Mouse (Mus musculus) spleen, adult 2 months (tissue): ENCODE measurements around the gene Nup98. TPM values are rescaled to one million over a fixed set of nuclear protein-coding genes. Genes with fewer than 3 reads are reported as not detected.

ENCODE experiments used
- DNase-seq, 2 experiments: peaks; one replicate each; pipeline versions ENCODE4 v3.0.0 to v3.0.0-alpha.2; 2012 to 2021; ENCODE audit warnings: low spot score in 2 of 2, low read depth in 1 of 2
- H3K27ac ChIP-seq: fragments of 200-500 bp; 2 replicates; pipeline ENCODE4 v1.5.1; 2012; ENCODE audit warnings: low read length, inconsistent platforms; ENCODE audit not compliant: insufficient read depth
- H3K27me3 ChIP-seq: fragments of 200-500 bp; 2 replicates; pipeline ENCODE4 v1.6.1; 2012; ENCODE audit warnings: mild to moderate bottlenecking, moderate library complexity, low read length, inconsistent platforms; ENCODE audit not compliant: control insufficient read depth, insufficient read depth
- H3K36me3 ChIP-seq: fragments of 200-500 bp; 2 replicates; pipeline ENCODE4 v1.6.1; 2012; ENCODE audit warnings: mild to moderate bottlenecking, low read length, inconsistent platforms; ENCODE audit not compliant: control insufficient read depth, insufficient read depth
- H3K4me1 ChIP-seq: fragments of 200-500 bp; 2 replicates; pipeline ENCODE4 v1.6.1; 2011; ENCODE audit warnings: inconsistent platforms; ENCODE audit not compliant: control insufficient read depth, insufficient read depth, insufficient read length
- H3K4me3 ChIP-seq: fragments of 200-500 bp; 2 replicates; pipeline ENCODE4 v1.5.1; 2011; ENCODE audit warnings: mild to moderate bottlenecking, inconsistent platforms; ENCODE audit not compliant: insufficient read depth, insufficient read length; ENCODE audit errors: extremely low read depth
- CTCF ChIP-seq: fragments of 200-500 bp; IDR thresholded peaks from 2 replicates; pipeline ENCODE4 v1.5.1; 2011; ENCODE audit warnings: mild to moderate bottlenecking, inconsistent platforms; ENCODE audit not compliant: insufficient read depth, insufficient read length, insufficient replicate concordance; ENCODE audit errors: extremely low read depth
- POLR2A ChIP-seq: fragments of 200-500 bp; IDR thresholded peaks from 2 replicates; pipeline ENCODE4 v1.6.1; 2011; ENCODE audit warnings: low read depth, low read length, inconsistent platforms
- WGBS: fragments of 180-500 bp; shearing (Covaris S2); methylation state at CpG from one replicate; pipeline ENCODE4 v1.1.7; 2018; 5-methylcytosine and 5-hydroxymethylcytosine counted together
- polyA plus RNA-seq: library from polyadenylated mRNA; depleted of rRNA; stranded (reverse); fragments of >200 nt; gene quantifications from 2 replicates; pipeline ENCODE4 v1.2.3, GENCODE M21; 2012

Nup98 gene
- polyA plus RNA-seq, 1 experiment: 11.5 TPM

DNA sequence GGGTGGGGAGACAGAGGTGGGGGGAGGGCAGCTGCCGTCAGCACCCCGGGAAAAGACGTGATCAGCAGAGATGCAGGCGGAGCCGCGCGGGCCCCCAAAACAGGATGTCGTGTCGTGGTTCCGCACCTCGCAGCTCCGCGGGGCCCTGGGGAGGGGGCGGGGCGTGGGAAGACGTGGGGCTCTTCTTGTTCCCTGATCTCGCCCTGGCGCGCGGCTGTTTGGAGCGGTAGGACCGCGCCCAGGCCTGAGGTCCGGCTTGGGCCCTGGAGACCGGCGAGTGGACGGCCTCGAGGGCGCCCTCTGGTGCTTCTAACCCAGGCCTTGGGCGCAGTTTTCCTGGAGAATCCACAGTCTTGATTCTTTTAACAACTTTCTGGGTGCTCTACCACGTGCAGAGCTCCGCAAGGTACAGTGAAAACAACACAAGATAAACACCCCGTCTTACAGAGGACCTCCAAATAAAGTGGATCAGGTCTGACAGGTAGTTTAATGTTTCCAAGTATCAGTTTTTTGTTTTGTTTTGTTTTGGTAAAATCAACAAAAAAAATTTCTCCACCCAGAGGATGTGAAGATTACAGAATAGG, 40.7 kb upstream of the Nup98 start:
- peak overlapping the region; percentile 100 for H3K27ac ChIP-seq
- under 1% methylated on average over 32 of the region's 33 CpGs for WGBS
- H3K4me3 ChIP-seq: peak overlapping the region; percentile 88
- H3K27me3 ChIP-seq: no peaks in the 10 kb centered on the region
- H3K36me3 ChIP-seq: no peaks in the 10 kb centered on the region
- peak; percentile 14; the same call in 1 of the 2 replicates for TF ChIP-seq POLR2A
- TF ChIP-seq CTCF: peak; percentile 22; the same call in 1 of the 2 replicates
- peaks cover 30% of the 10 kb centered on the region for H3K4me1 ChIP-seq
- peak; percentile 84 to 94 for DNase-seq

DNA sequence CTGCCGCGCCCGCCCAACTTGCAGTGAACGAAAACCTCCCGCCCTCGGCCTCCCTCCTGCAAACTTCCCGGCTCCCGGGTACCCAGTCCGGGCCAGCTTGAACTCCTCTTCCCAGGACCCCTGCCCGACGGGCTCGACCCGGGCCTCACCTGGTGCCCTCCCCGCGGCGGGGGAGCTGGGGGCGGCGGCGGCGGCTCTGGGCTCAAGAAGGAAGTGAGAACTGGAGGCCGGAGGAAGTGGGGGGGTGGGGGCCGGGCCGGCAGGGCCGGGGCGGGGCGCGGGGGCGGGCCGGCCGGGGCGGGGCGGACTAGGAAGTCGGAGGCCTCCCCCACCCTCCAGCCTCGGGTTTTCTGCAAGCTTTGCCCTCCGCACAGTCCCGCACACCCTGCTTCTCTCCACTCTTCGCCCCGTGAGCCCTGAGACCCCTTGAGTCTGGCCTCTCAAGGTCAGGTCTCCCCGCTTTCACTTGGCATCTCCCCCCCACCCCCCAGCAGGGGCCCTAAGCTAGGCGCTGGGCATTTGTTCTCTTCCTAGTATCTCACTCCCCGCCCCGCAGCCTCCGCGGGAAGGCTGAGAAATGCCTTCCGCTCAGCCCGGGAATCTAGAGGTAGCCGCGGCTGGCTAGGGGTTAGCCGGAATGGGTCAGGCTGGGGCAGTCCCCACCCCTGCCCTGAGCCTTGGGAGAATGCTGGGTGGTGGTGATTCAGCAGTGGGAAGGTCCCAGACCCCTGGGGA, 40.1 kb upstream of the Nup98 start:
- Histone ChIP-seq H3K27ac (peak overlapping the region; percentile 100), H3K4me1 (peaks cover 36% of the 10 kb centered on the region), H3K4me3 (peak overlapping the region; percentile 88), H3K36me3 (no peaks in the 10 kb centered on the region), H3K27me3 (no peaks in the 10 kb centered on the region)
- peak; percentile 66 to 83 for DNase-seq
- WGBS: 2% methylated on average over 35 of the region's 49 CpGs
- TF ChIP-seq CTCF (no peak), POLR2A (peak; percentile 87)

DNA sequence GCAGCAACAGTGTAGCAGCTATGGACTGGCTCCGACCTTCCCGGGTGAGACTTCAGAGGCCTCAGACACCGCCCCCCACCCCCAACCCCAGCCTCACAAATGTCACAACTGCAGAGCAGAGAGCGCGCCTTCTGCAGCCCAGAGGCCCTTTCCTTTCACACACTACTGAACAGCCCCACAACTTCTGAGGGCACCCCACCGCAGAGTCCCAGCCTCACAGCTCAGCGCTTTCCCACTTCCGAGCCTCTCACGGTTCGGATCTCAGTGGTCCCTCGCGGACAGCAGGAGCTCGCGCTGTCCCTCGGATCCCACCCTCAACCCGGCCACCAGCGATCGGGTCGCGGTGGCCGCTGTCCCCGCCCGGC, 39.5 kb upstream of the Nup98 start:
- H3K4me1 ChIP-seq: peaks cover 42% of the 10 kb centered on the region
- under 1% methylated on average over 23 of the region's 23 CpGs for WGBS
- no peaks in the 10 kb centered on the region for H3K36me3 ChIP-seq
- H3K4me3 ChIP-seq: peak overlapping the region; percentile 85
- TF ChIP-seq CTCF (no peak), POLR2A (no peak)
- DNase-seq: peak; percentile 38 to 67
- H3K27ac ChIP-seq: peak overlapping the region; percentile 97
- H3K27me3 ChIP-seq: no peaks in the 10 kb centered on the region

DNA sequence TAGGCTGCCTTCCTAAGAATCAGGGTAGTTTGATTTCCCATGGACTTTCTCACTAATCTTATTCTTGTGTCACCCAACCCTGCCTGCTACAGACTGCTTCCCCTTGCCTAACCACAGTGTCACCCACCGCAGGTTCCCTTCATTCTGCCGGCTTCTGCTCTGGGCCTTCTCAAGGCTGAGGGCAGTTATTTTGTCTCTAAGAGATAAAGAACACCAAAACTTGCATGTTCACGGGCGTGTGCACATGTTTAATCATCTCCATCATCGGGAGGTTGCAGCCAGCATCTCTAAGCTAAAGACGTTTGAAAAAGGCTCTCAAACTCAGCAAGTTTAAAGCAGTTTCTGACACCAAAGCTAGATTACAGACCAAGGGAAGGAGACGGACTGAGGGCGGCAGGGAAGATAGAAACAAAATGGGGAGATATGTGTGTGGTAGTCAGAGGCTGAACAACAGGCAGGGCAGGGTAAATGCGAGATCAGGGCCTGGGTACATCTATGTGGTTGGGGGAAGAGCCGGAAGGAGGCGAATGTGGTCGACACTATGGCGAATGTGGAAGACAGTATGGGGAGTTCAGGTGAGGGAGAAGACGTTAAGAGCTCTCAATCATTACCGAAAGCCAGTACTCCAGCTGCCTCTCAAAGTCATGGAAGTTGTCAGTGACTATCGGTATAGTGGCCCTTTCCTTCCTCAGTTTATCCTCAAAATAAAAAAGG, 38.9 kb upstream of the Nup98 start:
- WGBS: under 1% methylated on average over 16 of the region's 16 CpGs
- H3K4me1 ChIP-seq: peaks cover 48% of the 10 kb centered on the region
- H3K36me3 ChIP-seq: no peaks in the 10 kb centered on the region
- peak overlapping the region; percentile 85 for H3K4me3 ChIP-seq
- no peaks in the 10 kb centered on the region for H3K27me3 ChIP-seq
- peak overlapping the region; percentile 97 for H3K27ac ChIP-seq
- peak; percentile 21 to 62 for DNase-seq
- TF ChIP-seq POLR2A: no peak

DNA sequence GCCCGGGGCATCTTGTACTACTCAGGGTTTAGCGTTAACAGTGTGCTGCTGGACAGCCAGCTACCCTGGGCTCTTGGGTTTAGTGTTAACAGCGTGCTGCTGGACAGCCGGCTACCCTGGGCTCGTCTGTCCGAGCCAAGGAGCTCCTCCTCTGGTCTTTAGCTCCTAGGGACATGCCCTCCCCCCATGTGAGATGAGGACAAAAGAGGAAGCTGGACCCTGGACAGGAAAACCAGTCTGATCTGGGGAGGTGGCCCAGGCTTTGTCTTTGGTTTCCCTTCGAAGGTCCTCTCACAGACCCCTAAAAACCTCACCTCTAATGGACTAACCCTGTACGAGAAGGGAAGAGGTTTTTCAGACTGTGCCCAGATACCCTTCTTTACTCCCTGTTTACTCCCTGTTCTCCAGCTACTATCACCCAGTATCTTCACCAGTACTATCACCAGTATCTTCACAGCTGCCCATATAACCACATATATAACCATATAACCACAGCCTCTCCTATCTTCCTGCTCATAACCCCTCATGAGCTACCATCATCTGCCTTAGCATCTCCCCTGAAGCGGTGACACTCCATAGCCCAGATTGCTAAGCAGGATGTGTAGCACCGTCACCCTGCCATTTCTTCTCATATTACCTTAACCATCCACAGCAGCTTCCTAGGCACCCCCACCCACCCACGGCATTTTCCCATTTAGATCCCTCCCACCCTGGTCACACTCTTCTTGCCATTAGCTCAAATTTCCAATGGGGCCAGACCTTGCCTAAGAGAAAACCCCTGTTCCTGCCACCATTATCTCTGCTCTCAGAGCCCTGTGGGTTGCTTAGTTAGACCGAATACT, 37.2 kb upstream of the Nup98 start:
- H3K27ac ChIP-seq: peak overlapping the region; percentile 97
- H3K36me3 ChIP-seq: no peaks in the 10 kb centered on the region
- DNase-seq: no peak
- H3K4me1 ChIP-seq: peaks cover 52% of the 10 kb centered on the region
- no peak for TF ChIP-seq CTCF
- H3K4me3 ChIP-seq: peak overlapping the region; percentile 85; the same call in 1 of the 2 replicates
- WGBS: 22% methylated on average over 12 of the region's 12 CpGs
- no peaks in the 10 kb centered on the region for H3K27me3 ChIP-seq

DNA sequence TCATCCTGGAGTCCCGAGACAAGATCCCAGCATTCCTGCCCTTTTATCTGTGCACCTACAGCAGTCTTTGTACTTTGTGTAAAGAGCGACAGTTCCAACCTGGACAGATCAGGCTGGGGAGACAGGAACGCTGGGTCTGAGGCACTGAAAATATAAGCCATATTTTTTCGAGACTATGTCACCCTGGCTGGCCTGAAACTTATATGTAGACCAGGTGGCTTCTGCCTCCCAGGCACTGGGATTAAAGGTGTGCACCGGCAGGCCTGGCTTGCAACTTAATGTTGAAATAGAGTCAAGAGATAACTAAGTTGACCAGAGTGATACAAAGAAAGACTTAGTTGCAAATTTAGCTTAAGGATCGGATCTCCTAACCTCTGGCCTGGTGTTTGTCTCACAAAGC, 36.3 kb upstream of the Nup98 start:
- Histone ChIP-seq H3K4me3 (no peak overlapping the region), H3K36me3 (peaks cover under 1% of the 10 kb centered on the region; the same call in 1 of the 2 replicates), H3K4me1 (peaks cover 50% of the 10 kb centered on the region), H3K27ac (peak overlapping the region; percentile 11), H3K27me3 (no peaks in the 10 kb centered on the region)
- no peak for DNase-seq
- no peak for TF ChIP-seq CTCF
- no peak for TF ChIP-seq POLR2A
- 39% methylated on average over 6 of the region's 6 CpGs for WGBS
